Mouse (Mus musculus) brain, embryonic 18.5 days (tissue): ENCODE measurements around the gene Hbs1l.
"Not testable (repeated sequence)": the region's sequence is repeated elsewhere in the genome, so short reads cannot be mapped to it uniquely, and the experiment has no call there.

Experiments
- DNase-seq: peaks from one replicate; pipeline ENCODE4 v3.0.0-alpha.2; 2012; ENCODE audit warnings: low read depth, low spot score

The Hbs1l gene

GRCm38 (mm10) chr10:21359086-21359485 is 63.3 kb downstream of the Hbs1l start:
- no peak for DNase-seq

- no peak for DNase-seq
Observed at GRCm38 (mm10) chr10:21361871-21362270, 66.1 kb downstream of the Hbs1l start.

GRCm38 (mm10) chr10:21363297-21363696 is 67.5 kb downstream of the Hbs1l start:
- no peak for DNase-seq

GRCm38 (mm10) chr10:21364946-21365345 is 69.2 kb downstream of the Hbs1l start:
- DNase-seq = no peak

- DNase-seq = no peak
Observed at GRCm38 (mm10) chr10:21365897-21366296, 70.1 kb downstream of the Hbs1l start.

GRCm38 (mm10) chr10:21366471-21366870 is 70.7 kb downstream of the Hbs1l start:
- DNase-seq = no peak

GRCm38 (mm10) chr10:21367481-21367880 is 71.7 kb downstream of the Hbs1l start:
- DNase-seq = no peak

- no peak for DNase-seq
Observed at GRCm38 (mm10) chr10:21369586-21369985, 73.8 kb downstream of the Hbs1l start.

GRCm38 (mm10) chr10:21372271-21372670 is 76.5 kb downstream of the Hbs1l start:
- DNase-seq = no peak

- DNase-seq = no peak
Observed at GRCm38 (mm10) chr10:21376682-21377473, 81.1 kb downstream of the Hbs1l start, which contains the start of gene Aldh8a1. Aldh8a1 (plus strand) TSS chr10:21377291.

- no peak for DNase-seq
Observed at GRCm38 (mm10) chr10:21378196-21378944, 82.6 kb downstream of the Hbs1l start.

- DNase-seq = peak; percentile 79
Observed at GRCm38 (mm10) chr10:21382914-21383313, 87.1 kb downstream of the Hbs1l start.

- no peak for DNase-seq
Observed at GRCm38 (mm10) chr10:21385111-21385663, 89.4 kb downstream of the Hbs1l start.

- DNase-seq = no peak
Observed at GRCm38 (mm10) chr10:21389075-21389474, 93.3 kb downstream of the Hbs1l start.

GRCm38 (mm10) chr10:21390440-21390839 is 94.7 kb downstream of the Hbs1l start:
- no peak for DNase-seq

GRCm38 (mm10) chr10:21391286-21391685 is 95.5 kb downstream of the Hbs1l start:
- DNase-seq = no peak

- DNase-seq = no peak
Observed at GRCm38 (mm10) chr10:21393390-21393789, 97.6 kb downstream of the Hbs1l start.

GRCm38 (mm10) chr10:21395426-21396139 is 99.8 kb downstream of the Hbs1l start:
- DNase-seq = no peak

- not testable (repeated sequence) for DNase-seq
Observed at GRCm38 (mm10) chr10:21398873-21399425, 103.2 kb downstream of the Hbs1l start.

- no peak for DNase-seq
Observed at GRCm38 (mm10) chr10:21399622-21400021, 103.8 kb downstream of the Hbs1l start.

GRCm38 (mm10) chr10:21400031-21400430 is 104.3 kb downstream of the Hbs1l start:
- DNase-seq = no peak
